Mouse (Mus musculus): Measurements from ENCODE around the gene Pcnx2.
A peak's percentile ranks its signal among the peaks of the same experiment; 100 is the strongest.

Gene Pcnx2

DNA sequence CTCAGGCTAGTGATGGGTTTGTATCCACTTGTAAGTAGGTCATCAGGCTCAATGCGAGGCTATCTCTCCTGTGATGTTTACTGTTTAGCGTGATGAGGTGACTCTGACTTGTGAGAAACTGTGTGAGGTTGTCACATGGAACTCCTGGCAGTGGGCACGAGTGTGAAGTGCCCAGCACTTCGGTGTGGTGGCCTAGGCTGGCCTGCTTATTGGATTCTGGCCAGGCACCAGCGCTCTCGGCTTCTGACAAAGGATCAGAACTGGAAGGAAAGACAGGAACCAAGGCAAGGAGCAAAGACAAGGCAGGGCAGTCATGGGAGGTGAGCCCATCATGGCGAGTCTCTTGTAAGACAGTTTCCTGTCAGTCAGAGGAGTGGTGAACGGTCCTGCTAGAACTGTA lies 142.2 kb downstream of the Pcnx2 start:
- no peak for DNase-seq (ENCODE audit: low spot score)

DNA sequence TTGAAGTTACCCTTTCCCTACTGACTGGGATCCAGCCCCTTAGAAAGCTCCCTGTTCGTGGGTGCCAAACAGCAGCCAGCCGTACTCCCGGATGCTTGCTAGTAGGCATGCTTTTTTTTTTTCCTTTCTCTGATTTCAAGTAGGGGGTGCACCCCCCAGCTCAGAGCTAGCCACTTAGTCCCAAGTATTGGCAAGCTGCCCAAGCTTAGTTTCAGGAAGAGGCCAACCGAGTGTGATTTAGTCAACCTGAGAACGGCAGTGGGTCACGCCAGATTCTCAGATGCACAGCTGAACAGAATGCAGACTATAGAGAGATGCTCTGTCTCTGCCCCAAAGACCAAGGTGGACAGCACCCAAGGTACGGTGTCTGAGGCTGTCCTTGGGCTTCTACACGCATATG lies 147.3 kb downstream of the Pcnx2 start:
- no peak for DNase-seq (ENCODE audit: low spot score)

DNA sequence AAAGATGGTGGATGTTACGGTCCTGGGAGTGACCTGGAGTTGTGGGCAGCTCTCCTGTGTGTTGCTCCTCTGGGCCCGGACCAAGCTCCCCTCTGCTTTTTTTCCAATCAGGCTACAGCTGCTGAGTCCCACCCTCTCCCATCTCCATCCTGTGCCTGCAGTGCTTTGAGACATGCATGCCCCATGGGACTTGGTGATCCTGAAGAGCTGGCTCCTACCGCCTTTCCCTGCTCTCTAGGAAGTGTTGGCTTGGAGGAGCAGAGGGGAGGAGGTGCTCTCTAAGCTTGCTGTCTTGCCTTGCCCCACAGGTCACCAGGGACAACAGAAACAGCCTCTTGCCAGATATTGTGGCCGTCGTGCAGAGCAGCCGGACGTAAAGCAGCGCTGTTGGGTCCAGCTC lies 150.7 kb downstream of the Pcnx2 start:
- DNase-seq (ENCODE audit: low spot score), result peak; percentile 40

DNA sequence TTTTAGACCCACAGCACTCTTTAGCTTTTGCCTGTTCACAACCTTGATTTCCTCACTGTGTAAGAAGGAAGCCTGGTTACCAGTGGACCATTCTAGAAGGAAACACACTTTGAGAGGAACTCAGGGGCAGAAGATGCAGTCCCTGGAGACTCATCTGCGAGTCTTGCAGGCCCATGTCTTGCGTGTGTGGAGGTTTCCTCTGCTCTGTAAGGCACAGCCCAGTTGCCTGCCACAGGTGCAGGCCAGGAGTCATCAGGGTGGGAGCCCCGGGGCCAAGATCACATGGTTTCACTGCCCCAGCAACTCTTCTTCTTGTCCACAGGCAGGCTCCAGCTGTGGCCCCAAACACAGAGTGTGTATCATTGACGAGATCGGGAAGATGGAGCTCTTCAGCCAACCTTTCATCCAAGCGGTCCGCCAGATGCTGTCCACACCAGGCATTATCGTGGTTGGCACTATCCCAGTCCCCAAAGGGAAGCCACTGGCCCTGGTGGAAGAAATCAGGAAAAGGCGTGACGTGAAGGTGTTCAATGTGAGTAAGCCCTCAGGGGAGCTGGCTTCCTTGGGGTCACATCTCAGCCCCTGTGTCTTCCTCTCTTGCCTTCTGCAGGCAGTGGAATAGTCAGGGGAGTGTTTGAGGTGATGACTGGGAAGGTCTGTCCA lies 153.1 kb downstream of the Pcnx2 start:
- no peak for DNase-seq (ENCODE audit: low spot score)

DNA sequence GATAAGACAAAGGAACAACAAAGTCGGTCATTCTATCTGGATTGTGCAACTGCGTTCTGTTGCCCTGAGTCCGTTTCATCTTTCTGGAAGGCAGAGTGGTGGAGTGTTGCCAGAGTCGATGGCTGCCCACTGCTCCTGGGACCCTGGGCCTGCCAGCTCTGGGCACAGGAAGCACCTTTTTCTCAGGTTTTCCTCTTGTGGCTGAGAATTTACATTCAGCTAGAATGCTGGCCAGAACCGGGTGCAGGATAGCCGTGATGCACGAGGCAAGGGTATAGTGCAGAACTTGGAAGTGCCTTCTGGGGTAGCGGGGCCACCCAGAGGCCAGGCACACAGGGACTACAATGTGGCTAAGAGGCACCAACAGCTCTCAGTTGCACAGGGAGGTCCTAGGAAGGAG lies 155.7 kb downstream of the Pcnx2 start:
- no peak for DNase-seq (ENCODE audit: low spot score)

DNA sequence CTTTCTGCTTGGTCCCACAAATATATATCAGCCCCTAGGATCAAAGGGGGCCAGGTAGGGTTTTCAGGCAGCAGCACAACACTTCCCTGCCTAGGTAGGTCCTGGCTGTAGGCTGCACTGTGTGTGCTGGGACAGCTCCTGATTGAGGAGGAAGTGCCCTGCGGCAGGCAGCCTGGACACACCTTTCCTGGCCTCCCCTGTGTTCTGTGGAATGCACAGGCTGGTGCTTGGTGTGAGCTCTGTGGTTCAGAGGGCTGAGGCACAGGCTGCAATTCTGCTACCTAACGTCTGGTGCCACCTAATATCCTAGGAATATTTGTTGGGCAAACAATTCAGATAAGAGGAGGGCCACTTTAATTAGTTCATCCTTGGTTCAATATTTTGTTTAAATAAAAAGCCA lies 156.3 kb downstream of the Pcnx2 start:
- DNase-seq (ENCODE audit: low spot score), result no peak

DNA sequence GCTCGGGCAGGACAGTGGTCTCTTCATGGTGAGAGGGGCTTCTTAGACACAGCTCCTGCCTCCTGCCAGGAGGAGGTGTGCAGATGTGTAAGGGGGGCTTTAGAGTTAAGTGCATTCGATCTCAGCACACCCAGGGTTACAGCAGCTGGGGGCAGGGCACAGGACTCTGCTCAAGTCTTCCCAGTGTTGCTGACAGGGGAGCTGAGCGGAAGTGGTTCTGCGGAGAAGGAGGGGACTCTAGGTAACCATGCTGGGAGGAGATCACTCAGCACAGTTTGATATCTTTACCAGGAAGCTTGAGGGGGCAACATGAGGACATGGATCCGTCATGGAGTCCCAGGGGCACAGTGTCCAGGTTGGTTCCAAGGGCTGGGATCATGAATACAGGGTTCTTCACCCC lies 156.7 kb downstream of the Pcnx2 start:
- no peak for DNase-seq (ENCODE audit: low spot score)

DNA sequence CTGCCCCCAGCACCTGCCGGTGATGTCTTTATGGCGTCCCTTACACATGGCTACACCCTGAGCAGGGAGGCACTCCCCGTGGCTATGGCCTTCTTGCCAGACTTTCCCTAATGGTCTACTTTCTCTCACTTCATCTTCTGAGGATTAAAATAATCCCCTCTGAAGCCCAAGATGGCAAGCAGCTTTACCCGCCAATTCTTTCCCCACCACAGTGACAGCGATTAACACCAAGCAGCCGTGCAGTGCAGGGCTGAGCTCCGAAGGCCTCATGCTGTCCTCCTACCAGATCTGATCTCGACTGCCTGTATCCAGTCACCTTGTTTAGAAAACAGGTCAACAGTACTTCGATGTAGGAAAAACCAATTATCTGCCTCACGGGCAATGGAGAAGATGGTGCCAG lies 157.5 kb downstream of the Pcnx2 start:
- DNase-seq (ENCODE audit: low spot score), result no peak

DNA sequence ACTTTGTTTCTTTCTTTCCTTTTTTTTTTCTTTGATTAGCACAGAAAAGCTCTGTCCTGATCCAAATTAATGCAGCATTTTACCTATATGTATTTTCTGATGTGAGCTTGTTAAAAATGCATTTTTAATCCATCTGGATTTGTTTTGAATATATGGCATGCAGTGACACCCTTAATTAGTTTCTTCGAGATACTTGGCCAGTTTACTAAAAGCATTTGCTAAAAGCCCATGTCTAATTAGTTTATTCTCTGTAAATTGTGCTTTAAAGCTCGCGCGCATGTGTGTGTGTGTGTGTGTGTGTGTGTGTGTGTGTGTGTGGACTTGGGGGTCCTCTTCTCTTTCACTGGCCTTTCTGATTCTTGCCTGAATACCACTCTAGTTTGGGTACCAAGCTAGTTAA lies 159.2 kb downstream of the Pcnx2 start:
- no peak for DNase-seq (ENCODE audit: low spot score)

DNA sequence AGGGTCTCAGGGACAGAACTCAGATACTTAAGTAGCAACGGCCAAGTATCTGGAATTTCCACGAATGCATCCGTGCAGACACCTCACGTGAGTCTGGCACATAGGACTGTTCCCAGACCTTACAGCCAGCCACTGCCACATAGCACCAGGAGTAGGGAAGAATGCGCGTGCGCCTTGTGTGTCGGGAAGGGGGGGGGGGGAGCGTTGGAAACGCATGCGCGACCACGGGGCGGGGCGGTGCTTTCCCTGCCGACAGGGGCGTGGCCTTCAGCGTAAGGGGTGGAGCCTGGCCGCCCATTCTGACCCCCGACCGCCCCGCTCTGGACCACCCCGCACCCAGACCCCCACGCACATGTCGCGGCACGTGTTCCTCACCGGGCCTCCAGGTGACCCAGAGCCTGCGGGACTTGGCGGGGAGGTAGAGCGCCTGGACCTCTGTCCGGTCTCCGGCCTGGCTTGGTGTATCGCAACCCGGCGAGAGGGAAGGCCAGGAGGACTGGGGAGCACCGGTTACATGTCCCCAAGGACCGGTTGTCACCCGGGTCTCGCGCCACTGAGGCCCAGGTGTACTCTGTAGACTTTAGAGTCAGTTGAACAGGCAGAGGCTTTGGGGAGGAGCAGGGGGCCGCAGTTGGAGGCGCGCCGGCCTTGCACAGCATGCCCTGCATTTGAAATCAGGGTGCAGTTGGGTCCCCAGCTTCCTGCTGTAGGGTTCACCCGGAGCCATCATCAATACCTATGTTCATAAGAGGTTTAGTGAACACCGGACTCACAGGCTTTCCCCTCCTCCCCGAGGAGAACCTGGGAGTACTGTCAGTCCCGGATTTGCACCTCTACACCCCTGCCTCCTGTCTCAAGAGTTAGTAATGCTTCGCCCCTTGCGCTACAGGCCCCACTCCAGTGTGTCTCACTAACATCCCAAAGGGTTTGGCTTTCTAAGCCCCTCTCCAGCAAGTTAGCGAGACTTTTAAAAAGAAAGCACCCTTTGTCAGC lies 163.9 kb downstream of the Pcnx2 start:
- DNase-seq (ENCODE audit: low spot score), result peak; percentile 91

DNA sequence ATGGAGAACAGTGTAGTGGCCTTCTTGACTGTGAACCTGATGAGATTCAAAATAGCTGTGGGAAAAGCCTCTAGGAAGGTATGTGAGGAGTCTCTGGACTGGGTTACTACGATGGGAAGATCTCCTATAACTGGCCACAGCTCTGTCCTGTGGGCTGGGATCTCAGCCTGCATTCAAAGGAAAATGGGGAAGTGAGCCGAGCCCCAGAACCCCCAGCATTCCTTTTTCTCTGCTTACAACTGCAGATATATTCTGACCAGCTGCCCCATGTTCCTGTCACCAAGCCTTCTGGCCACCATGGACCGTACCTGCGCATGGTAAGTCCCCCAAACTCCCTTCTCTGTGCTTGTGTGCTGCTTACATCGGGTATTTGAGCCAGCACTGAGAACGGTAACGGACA lies 168.4 kb downstream of the Pcnx2 start, which contains the start of gene Ntpcr:
Gene Ntpcr, plus strand, starts transcription at position 218 of the 400 bp plus-strand sequence.
- DNase-seq (ENCODE audit: low spot score), result no peak

DNA sequence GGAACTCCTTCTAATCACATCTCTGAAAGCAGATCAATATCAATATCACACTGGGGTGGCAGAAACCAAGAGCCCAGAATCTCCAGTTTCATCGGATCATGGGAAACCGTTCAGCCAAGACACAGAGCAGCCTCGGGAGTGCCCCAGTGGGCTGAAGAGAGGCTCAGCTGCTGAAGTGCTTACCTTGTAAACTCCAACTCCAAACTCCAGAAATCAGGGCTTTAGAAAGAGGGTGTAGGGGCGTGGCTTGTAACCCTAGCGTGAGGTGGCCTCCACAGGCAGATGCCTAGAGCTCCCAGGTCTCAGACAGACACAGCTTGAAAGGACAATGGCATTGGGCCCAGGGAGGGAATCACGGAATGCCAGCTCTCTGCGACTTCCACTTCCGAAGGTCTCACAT lies 170.3 kb downstream of the Pcnx2 start:
- no peak for DNase-seq (ENCODE audit: low spot score)

DNA sequence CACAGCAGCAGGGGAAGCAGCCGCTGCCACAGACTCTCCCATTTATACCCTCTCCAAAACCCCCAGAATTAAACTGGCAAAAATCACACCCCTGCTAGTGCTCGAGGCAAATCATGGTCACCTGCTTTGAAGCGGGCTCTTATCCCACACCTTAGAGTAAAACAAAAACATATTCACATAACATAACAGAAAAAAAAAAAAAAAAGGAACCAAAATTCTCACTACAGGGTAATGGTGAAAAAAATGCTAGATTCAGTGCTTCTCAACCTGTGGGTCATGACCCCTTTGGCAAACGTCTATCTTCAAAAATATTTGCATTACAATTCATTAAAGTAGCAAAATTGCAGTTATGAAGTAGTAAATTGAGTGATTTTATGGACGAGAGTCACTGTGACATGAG lies 171.1 kb downstream of the Pcnx2 start:
- no peak for DNase-seq (ENCODE audit: low spot score)

DNA sequence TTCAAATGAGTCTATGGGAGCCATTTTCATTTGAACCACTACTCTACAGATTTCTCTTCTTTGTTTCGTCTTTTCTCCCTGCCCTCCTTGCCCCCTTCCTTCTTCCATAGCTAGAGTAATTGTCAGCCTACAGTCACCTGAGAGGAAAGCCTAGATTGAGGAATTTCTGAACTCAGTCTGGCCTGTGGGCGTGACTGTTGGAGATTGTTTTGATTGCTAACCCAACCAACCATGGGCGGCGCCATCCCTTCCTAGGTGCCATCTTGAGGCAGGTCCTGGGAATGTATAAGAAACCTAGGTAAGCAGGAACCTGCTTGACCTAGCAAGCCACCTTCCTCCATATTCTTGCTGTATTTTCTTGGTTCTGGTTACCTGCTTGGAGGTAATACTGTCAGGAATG lies 172.0 kb downstream of the Pcnx2 start:
- DNase-seq (ENCODE audit: low spot score), result no peak

DNA sequence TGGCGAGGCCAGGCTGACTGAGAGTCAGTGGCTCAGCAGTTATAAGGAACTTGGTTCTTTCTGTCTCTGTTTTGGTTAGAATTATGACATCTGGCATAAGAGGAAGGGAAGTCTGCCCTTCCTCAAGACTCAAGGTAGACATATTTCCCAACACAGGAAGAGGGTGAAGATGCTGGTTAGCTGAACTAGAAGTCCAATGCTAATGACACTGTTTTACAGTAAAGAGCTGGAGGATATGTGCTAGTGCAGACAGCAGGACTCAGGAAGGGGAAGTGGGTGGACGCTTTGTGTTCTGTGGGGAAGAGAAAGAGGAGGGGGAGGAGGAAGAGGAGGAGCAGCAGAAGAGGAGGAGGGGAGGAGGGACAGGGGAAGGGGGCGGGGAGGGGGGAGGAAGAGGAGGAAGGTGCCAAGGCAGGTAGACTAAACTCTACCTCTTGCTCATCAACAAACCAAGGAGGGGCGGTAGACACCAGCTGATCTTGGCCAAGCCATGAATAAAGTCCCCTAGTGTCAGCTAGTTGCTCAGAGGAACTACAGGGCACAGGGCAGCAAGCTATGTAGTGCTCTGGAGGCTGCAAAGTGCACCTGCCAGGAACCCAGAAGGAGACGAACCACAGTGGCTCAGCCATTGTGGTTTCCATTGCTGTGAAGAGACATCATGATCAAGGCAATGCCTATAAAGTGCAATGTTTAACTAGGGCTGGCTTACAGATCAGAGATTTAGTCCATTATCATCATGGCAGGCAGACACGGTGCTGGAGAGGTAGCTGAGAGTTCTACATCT lies 172.9 kb downstream of the Pcnx2 start:
- DNase-seq (ENCODE audit: low spot score), result no peak

DNA sequence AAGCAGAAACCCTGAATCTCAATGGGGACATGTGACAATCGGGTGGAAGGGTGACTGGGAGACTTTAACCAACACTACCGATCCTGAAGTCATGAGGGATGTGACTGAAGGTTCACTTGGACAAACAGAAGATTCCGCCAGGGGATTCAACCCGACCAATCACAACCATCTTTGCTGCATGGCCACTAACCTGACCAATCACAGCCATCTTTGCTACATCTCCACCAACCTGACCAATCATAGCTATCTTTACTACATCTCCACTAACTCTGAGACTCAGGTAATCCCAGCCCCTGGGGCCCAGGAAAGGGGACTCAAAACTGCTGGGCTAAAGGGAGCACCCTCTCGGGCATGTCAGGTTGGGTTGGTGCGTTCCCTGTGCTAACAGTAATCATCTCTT lies 174.7 kb downstream of the Pcnx2 start:
- no peak for DNase-seq (ENCODE audit: low spot score)

DNA sequence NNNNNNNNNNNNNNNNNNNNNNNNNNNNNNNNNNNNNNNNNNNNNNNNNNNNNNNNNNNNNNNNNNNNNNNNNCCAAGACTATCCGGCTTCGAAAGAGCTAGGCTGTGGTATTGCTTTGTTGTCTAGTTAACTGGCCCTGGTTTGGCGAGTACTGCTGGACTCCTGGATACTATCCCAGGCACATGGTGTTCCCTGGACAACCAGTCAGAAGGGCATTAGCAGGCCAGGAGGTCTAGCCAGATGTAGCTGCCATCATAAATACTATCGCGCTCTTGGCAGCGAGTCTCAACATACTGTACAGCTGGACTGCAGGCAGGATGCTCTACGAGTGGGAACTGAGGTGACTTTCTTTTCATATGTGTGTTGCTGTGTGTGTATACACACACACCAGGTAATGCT lies 175.4 kb downstream of the Pcnx2 start:
- DNase-seq (ENCODE audit: low spot score), result peak; percentile 48

DNA sequence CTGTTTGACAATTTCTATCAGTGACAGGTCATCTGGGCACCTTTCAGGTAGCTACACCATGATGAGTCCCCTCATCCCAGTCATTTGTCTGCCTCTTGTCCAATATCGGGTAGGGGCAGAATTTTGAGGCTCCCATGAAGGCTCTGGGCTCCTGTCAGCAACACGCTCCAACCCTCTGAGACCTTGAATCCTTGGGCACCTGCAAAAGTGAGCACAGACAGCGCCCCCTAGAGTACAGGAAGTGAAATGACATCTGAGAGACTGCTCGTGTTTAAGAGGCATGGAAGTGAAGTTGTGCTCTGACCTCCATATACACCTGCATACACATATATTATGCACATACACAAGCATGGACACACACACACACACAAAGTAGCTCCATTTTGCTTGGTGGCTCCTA lies 179.2 kb downstream of the Pcnx2 start:
- no peak for DNase-seq (ENCODE audit: low spot score)

DNA sequence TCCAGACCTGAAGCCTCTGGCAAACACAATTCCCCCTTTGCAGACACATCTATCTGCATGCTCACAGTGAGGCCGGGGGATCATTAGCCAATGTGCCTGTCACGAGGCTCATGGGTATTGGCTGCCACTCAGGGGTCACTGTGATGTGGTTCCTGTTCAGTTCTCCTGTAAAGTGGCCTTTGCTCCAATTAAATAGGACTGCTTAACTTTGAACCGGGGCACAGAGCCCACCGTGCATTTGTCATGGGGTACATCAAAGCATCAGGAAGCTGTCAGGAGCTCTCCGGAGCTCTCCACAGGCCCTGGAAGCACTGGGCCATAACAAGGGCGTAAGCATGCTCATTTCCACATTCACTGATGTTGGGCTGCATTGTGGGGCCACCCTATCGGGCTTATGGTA lies 181.5 kb downstream of the Pcnx2 start:
- no peak for DNase-seq (ENCODE audit: low spot score)

DNA sequence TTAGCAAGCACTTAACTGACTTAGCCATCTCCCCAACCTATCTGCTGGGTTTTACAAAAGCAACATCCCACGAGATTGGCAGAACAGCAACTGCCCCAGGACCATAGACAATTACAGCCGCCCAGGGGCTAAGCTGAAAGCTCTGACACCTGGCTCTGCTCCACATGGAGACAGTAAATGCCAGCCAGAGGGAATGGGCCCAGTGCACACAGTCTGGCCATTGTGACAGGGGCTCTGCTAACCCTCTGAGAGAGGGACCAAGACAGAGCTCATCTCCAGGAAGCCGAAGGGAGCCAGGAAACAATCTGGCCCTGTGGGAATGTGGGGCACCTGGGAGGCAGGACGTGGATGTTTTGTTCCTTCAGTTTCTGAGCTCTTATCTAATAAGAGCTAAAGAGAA lies 181.9 kb downstream of the Pcnx2 start:
- DNase-seq (ENCODE audit: low spot score), result no peak

DNA sequence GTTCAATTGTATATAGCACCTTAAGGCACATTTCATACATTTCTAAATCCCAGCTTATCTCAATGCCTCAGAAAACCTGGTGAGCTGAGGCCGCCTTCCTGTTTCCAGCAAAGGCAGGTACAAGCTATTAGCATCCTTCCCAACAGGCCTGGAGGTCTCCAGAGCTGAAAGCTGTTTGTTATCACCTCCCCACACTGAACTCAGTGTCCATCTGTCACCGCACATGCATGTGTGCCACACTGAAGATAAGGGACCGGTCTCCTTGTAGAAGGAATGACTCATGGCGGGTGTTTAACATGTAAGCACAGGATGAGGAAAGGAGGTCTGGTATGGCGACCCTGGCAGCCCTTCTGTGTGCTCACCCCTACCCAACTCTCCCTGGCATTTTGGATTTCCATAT lies 186.6 kb downstream of the Pcnx2 start:
- no peak for DNase-seq (ENCODE audit: low spot score)

DNA sequence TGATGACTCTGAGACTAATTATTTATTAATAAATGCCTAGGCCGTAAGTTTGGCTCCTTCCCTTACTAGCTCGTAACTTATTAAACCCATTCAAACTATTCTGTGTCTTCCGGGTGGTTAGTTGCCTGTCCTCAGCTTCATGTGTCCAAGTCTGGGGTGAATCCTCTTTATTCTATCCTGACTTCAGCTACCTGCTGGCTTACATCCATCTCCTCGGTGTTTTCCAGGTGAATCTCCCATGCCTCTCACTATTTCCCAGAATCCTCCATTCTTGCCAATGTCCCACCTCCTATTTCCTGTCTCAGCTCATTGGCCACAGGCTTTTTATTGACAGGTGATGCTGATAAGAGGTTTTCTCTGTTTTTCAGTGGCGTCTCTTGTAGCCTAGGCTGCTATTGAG lies 188.9 kb downstream of the Pcnx2 start:
- DNase-seq (ENCODE audit: low spot score), result no peak

DNA sequence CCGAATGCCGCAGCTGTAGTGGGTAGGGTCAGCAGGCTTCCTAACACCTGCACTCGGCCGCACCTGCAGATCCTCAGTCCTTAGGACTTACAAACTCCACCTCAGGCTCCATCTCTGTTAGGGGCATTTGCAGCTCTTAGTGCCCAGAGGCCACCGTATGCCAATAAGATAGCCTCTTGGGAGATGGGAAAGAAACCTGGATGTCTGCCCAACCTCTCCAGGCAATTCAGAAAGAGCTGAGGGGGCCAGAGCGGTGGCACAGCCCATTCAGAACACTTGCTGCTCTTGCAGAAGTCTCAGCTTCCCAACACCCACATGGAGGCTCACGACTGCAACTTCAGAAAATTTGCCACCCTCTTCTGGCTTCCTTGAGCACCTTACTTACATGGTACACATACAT lies 192.3 kb downstream of the Pcnx2 start:
- no peak for DNase-seq (ENCODE audit: low spot score)
